Mouse (Mus musculus): ENCODE measurements around the gene Pax5. TPM values are rescaled to one million over a fixed set of nuclear protein-coding genes. Genes with fewer than 3 reads are reported as not detected.

Pax5 gene
- polyA plus RNA-seq, 1 experiment from 2014 or later: not detected

DNA sequence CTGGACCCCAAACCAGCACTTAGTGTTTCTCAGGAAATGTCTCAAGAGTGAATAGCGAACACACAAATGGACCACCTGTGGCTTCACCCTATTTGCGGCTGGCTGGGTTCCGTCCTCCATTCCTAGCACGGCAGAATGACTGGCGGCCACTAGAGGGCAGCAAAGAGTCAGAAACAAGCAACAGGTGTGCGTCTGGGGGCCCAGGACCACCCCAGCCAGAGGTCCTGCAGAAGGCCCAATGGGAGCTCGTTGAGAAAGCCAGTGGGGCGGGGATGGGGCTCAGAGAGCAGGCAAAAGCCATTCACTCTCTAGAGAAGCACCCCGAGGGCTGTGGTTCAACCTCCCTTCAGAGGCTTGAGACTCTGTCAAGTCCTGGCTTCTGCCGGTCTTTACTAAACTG is 145.7 kb downstream of the Pax5 start:
- 5% methylated on average over 10 of the region's 10 CpGs for WGBS
- Histone ChIP-seq H3K27me3 (ENCODE audit: control insufficient read depth, insufficient read depth, low read length) (0 out of 2 replicates have a peak, but pooled peaks cover 4% of the 10 kb centered on the region), H3K9ac (ENCODE audit: low read length) (no peak overlapping the region), H3K27ac (replicated peaks; ENCODE audit: low read depth, low read length) (no peak overlapping the region), H3K4me1 (ENCODE audit: control insufficient read depth, insufficient read depth, low read length) (no peaks in the 10 kb centered on the region), H3K4me3 (ENCODE audit: low read depth, low read length) (no peak overlapping the region), H3K36me3 (ENCODE audit: control insufficient read depth, insufficient read depth, low read length) (no peaks in the 10 kb centered on the region), H3K9me3 (ENCODE audit: control insufficient read depth, low read length) (no peaks in the 10 kb centered on the region), H3K4me2 (ENCODE audit: low read depth, severe bottlenecking) (no peak overlapping the region)
- no peak for ATAC-seq (ENCODE audit: insufficient number of reproducible peaks, low FRiP score, low TSS enrichment, low read depth)
- DNase-seq (ENCODE audit: low spot score): peak; percentile 85

DNA sequence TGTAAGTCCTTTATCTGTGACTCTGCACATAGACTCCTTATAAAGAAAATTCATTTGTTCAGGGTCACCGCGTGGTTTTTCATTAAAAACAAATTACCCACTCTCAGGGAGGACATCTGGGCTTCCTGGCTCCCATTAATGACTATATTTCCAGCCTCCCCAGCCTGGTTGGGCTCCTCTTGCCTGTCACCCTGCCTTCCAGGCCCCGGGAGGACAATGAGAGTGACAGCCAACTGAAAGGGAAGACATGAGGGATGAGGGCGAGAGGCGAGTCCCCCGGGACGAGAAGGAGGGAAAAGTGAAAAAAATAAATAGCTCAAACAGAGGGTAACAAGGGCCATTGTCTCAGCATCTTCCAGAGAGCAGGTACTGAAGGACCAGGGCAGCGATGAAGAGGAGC is 149.3 kb downstream of the Pax5 start:
- no peak for ATAC-seq (ENCODE audit: insufficient number of reproducible peaks, low FRiP score, low TSS enrichment, low read depth)
- 58% methylated on average over 8 of the region's 8 CpGs for WGBS
- Histone ChIP-seq H3K4me3 (ENCODE audit: low read depth, low read length) (no peak overlapping the region), H3K9ac (ENCODE audit: low read length) (no peak overlapping the region), H3K27ac (replicated peaks; ENCODE audit: low read depth, low read length) (no peak overlapping the region), H3K9me3 (ENCODE audit: control insufficient read depth, low read length) (no peaks in the 10 kb centered on the region), H3K4me2 (ENCODE audit: low read depth, severe bottlenecking) (no peak overlapping the region), H3K36me3 (ENCODE audit: control insufficient read depth, insufficient read depth, low read length) (no peaks in the 10 kb centered on the region), H3K27me3 (ENCODE audit: control insufficient read depth, insufficient read depth, low read length) (0 out of 2 replicates have a peak, but pooled peaks cover 6% of the 10 kb centered on the region), H3K4me1 (ENCODE audit: control insufficient read depth, insufficient read depth, low read length) (peaks cover 5% of the 10 kb centered on the region; the same call in 1 of the 2 replicates)
- no peak for DNase-seq (ENCODE audit: low spot score)

DNA sequence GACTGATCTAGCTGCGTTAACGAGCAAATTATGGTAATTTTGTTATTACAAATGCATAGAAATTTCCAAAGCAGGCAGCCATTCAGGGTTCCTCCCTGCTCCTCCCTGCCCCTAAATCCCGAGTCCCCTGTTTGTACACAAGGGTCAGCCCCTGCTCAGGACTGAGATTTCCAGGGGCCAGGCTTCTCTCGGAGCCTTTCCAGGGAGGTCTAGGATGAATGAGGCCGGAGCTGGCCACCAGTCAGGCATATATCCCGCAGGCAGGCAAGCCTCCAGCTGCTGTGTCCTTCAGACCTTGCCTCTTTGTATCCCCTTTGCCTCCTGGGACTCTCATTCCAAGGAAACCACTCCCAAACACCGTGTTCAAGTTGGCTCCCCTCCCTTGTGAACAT is 151.7 kb downstream of the Pax5 start:
- H3K27me3 ChIP-seq (ENCODE audit: control insufficient read depth, insufficient read depth, low read length): 0 out of 2 replicates have a peak, but pooled peaks cover 2% of the 10 kb centered on the region
- peaks cover 5% of the 10 kb centered on the region; the same call in 1 of the 2 replicates for H3K4me1 ChIP-seq (ENCODE audit: control insufficient read depth, insufficient read depth, low read length)
- 8% methylated on average over 7 of the region's 7 CpGs for WGBS
- no peaks in the 10 kb centered on the region for H3K9me3 ChIP-seq (ENCODE audit: control insufficient read depth, low read length)
- peak overlapping the region; percentile 87 for H3K4me2 ChIP-seq (ENCODE audit: low read depth, severe bottlenecking)
- peak overlapping the region; percentile 34 for H3K4me3 ChIP-seq (ENCODE audit: low read depth, low read length)
- ATAC-seq (ENCODE audit: insufficient number of reproducible peaks, low FRiP score, low TSS enrichment, low read depth) (no peak), DNase-seq (ENCODE audit: low spot score) (no peak)
- no peaks in the 10 kb centered on the region for H3K36me3 ChIP-seq (ENCODE audit: control insufficient read depth, insufficient read depth, low read length)
- no peak overlapping the region for H3K27ac ChIP-seq (replicated peaks; ENCODE audit: low read depth, low read length)
- H3K9ac ChIP-seq (ENCODE audit: low read length): no peak overlapping the region; the same call in 1 of the 2 replicates

GRCm38 (mm10) chr4:44557815-44558563 is 152.3 kb downstream of the Pax5 start:
- DNase-seq (ENCODE audit: low spot score) (peak; percentile 90), ATAC-seq (ENCODE audit: insufficient number of reproducible peaks, low FRiP score, low TSS enrichment, low read depth) (peak; percentile 72)
- Histone ChIP-seq H3K27me3 (ENCODE audit: control insufficient read depth, insufficient read depth, low read length) (0 out of 2 replicates have a peak, but pooled peaks cover 2% of the 10 kb centered on the region), H3K4me2 (ENCODE audit: low read depth, severe bottlenecking) (peak overlapping the region; percentile 87), H3K9me3 (ENCODE audit: control insufficient read depth, low read length) (no peaks in the 10 kb centered on the region), H3K4me3 (ENCODE audit: low read depth, low read length) (peak overlapping the region; percentile 34), H3K36me3 (ENCODE audit: control insufficient read depth, insufficient read depth, low read length) (no peaks in the 10 kb centered on the region), H3K9ac (ENCODE audit: low read length) (peak overlapping the region; percentile 63), H3K27ac (replicated peaks; ENCODE audit: low read depth, low read length) (no peak overlapping the region), H3K4me1 (ENCODE audit: control insufficient read depth, insufficient read depth, low read length) (peaks cover 5% of the 10 kb centered on the region; the same call in 1 of the 2 replicates)
- under 1% methylated on average over 36 of the region's 36 CpGs for WGBS

DNA sequence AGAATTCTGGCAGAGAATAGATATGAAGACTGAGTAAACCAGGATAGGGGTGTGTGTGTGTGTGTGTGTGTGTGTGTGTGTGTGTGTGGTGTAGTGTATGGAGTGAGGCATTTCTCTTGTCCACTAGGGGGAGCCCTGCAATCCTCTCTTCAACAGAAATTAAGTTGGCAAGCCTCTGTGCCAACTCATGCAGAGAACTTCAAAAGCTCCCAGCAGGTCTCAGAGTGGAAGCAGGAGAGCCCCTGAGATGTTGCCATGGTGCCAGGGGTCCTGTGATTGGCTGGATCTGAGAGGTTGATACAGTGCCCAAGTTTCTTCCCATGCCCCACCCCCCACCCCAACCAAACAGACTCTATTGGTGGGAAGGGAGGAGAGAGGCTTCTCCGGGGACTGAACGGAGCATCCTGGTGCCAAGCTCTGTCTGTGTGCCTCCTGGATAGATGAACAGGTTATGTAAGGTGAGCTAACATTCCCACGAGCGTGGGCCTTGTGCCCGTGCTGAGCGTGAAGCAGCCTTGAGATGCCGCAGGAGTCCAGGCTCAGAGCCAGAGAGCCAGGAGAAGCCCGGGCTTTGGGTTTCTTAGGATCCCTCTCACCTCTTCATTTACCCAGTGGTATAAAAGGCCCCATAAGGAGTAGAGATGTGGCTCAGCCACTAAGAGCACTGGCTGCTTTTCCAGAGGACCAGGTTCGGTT is 153.6 kb downstream of the Pax5 start:
- WGBS: 93% methylated on average over 9 of the region's 9 CpGs
- no peak overlapping the region for H3K4me2 ChIP-seq (ENCODE audit: low read depth, severe bottlenecking)
- H3K4me3 ChIP-seq (ENCODE audit: low read depth, low read length): no peak overlapping the region

GRCm38 (mm10) chr4:44555576-44555975 is 154.7 kb downstream of the Pax5 start:
- H3K36me3 ChIP-seq (ENCODE audit: control insufficient read depth, insufficient read depth, low read length): no peaks in the 10 kb centered on the region
- H3K9me3 ChIP-seq (ENCODE audit: control insufficient read depth, low read length): no peaks in the 10 kb centered on the region
- H3K4me2 ChIP-seq (ENCODE audit: low read depth, severe bottlenecking): no peak overlapping the region
- no peak overlapping the region for H3K27ac ChIP-seq (replicated peaks; ENCODE audit: low read depth, low read length)
- DNase-seq (ENCODE audit: low spot score) (no peak), ATAC-seq (ENCODE audit: insufficient number of reproducible peaks, low FRiP score, low TSS enrichment, low read depth) (no peak)
- H3K4me1 ChIP-seq (ENCODE audit: control insufficient read depth, insufficient read depth, low read length): peaks cover 5% of the 10 kb centered on the region; the same call in 1 of the 2 replicates
- no peak overlapping the region for H3K4me3 ChIP-seq (ENCODE audit: low read depth, low read length)
- H3K9ac ChIP-seq (ENCODE audit: low read length): no peak overlapping the region
- whole genome bisulfite sequencing: 74% methylated on average over 9 of the region's 9 CpGs
- 0 out of 2 replicates have a peak, but pooled peaks cover 2% of the 10 kb centered on the region for H3K27me3 ChIP-seq (ENCODE audit: control insufficient read depth, insufficient read depth, low read length)

More for the DNA sequence above, 153.6 kb downstream of the Pax5 start:
- 0 out of 2 replicates have a peak, but pooled peaks cover 2% of the 10 kb centered on the region for H3K27me3 ChIP-seq (ENCODE audit: control insufficient read depth, insufficient read depth, low read length)
- peaks cover 5% of the 10 kb centered on the region; the same call in 1 of the 2 replicates for H3K4me1 ChIP-seq (ENCODE audit: control insufficient read depth, insufficient read depth, low read length)
- no peak for DNase-seq (ENCODE audit: low spot score)
- no peak for ATAC-seq (ENCODE audit: insufficient number of reproducible peaks, low FRiP score, low TSS enrichment, low read depth)
- no peak overlapping the region for H3K27ac ChIP-seq (replicated peaks; ENCODE audit: low read depth, low read length)
- H3K36me3 ChIP-seq (ENCODE audit: control insufficient read depth, insufficient read depth, low read length): no peaks in the 10 kb centered on the region
- no peaks in the 10 kb centered on the region for H3K9me3 ChIP-seq (ENCODE audit: control insufficient read depth, low read length)
- no peak overlapping the region for H3K9ac ChIP-seq (ENCODE audit: low read length)

DNA sequence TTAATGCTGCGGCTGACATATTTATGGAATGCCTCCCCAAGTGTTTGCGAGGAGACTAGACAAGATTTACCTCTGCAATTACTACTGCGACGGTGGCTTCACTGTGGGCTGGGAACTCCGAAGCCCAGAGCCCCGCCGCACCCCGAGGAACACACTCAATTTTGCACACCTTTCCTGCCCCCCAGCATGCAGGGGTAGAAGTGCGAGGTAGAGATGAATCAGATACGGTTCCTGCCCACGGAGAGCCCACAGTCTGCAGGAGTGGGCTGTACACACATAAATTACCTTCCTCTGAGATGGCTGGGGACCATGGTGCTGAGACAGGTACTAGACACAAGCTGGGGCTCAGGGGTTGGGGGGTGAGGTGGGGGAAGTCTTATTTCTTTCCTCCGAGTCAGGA is 158.8 kb downstream of the Pax5 start:
- Histone ChIP-seq H3K27ac (replicated peaks; ENCODE audit: low read depth, low read length) (no peak overlapping the region), H3K36me3 (ENCODE audit: control insufficient read depth, insufficient read depth, low read length) (no peaks in the 10 kb centered on the region), H3K4me1 (ENCODE audit: control insufficient read depth, insufficient read depth, low read length) (no peaks in the 10 kb centered on the region), H3K4me2 (ENCODE audit: low read depth, severe bottlenecking) (no peak overlapping the region), H3K27me3 (ENCODE audit: control insufficient read depth, insufficient read depth, low read length) (no peaks in the 10 kb centered on the region), H3K9ac (ENCODE audit: low read length) (no peak overlapping the region), H3K4me3 (ENCODE audit: low read depth, low read length) (no peak overlapping the region), H3K9me3 (ENCODE audit: control insufficient read depth, low read length) (no peaks in the 10 kb centered on the region)
- ATAC-seq (ENCODE audit: insufficient number of reproducible peaks, low FRiP score, low TSS enrichment, low read depth): no peak
- DNase-seq (ENCODE audit: low spot score): no peak
- 62% methylated on average over 12 of the region's 12 CpGs for WGBS

- Histone ChIP-seq H3K4me3 (ENCODE audit: low read depth, low read length) (no peak overlapping the region), H3K36me3 (ENCODE audit: control insufficient read depth, insufficient read depth, low read length) (no peaks in the 10 kb centered on the region), H3K4me2 (ENCODE audit: low read depth, severe bottlenecking) (no peak overlapping the region), H3K27ac (replicated peaks; ENCODE audit: low read depth, low read length) (no peak overlapping the region), H3K9me3 (ENCODE audit: control insufficient read depth, low read length) (no peaks in the 10 kb centered on the region), H3K9ac (ENCODE audit: low read length) (no peak overlapping the region), H3K27me3 (ENCODE audit: control insufficient read depth, insufficient read depth, low read length) (0 out of 2 replicates have a peak, but pooled peaks cover 2% of the 10 kb centered on the region), H3K4me1 (ENCODE audit: control insufficient read depth, insufficient read depth, low read length) (no peaks in the 10 kb centered on the region)
- no peak for DNase-seq (ENCODE audit: low spot score)
- 83% methylated on average over 7 of the region's 7 CpGs for WGBS
- ATAC-seq (ENCODE audit: insufficient number of reproducible peaks, low FRiP score, low TSS enrichment, low read depth): no peak
These were observed 161.3 kb downstream of the Pax5 start for GRCm38 (mm10) chr4:44549029-44549428.

Data from limb, embryonic 11.5 days (tissue).